Mouse (Mus musculus) R1 (cell line): ENCODE data around the gene F3.

Experiments used
- DNase-seq: peaks from one replicate; pipeline ENCODE4 v3.0.0-alpha.2; 2018; ENCODE audit warnings: low read depth, low spot score

The F3 gene

GRCm38 (mm10) chr3:121706087-121706486 is 17.2 kb upstream of the F3 start:
- no peak for DNase-seq

GRCm38 (mm10) chr3:121707106-121707505 is 16.2 kb upstream of the F3 start:
- no peak for DNase-seq

- DNase-seq = no peak
Measured at GRCm38 (mm10) chr3:121710894-121711531, 12.3 kb upstream of the F3 start.

GRCm38 (mm10) chr3:121712222-121712621 is 11.1 kb upstream of the F3 start:
- DNase-seq = no peak

GRCm38 (mm10) chr3:121713151-121713701 is 10.1 kb upstream of the F3 start:
- no peak for DNase-seq

GRCm38 (mm10) chr3:121713816-121714215 is 9.5 kb upstream of the F3 start:
- no peak for DNase-seq

- DNase-seq = no peak
Measured at GRCm38 (mm10) chr3:121714461-121714860, 8.9 kb upstream of the F3 start.

- DNase-seq = no peak
Measured at GRCm38 (mm10) chr3:121715336-121715735, 8.0 kb upstream of the F3 start.

GRCm38 (mm10) chr3:121715741-121716459 is 7.4 kb upstream of the F3 start:
- no peak for DNase-seq

- DNase-seq = no peak
Measured at GRCm38 (mm10) chr3:121716480-121716879, 6.9 kb upstream of the F3 start.

- DNase-seq = no peak
Measured at GRCm38 (mm10) chr3:121718679-121719078, 4.7 kb upstream of the F3 start.

- DNase-seq = no peak
Measured at GRCm38 (mm10) chr3:121719701-121720100, 3.6 kb upstream of the F3 start.

GRCm38 (mm10) chr3:121720801-121721690 is 2.3 kb upstream of the F3 start:
- peak; percentile 54 for DNase-seq

GRCm38 (mm10) chr3:121721691-121722070 is 1.7 kb upstream of the F3 start:
- no peak for DNase-seq

GRCm38 (mm10) chr3:121723968-121724524 is 709 bp downstream of the F3 start:
- DNase-seq = no peak

GRCm38 (mm10) chr3:121724553-121724952 is 1.2 kb downstream of the F3 start:
- no peak for DNase-seq

- no peak for DNase-seq
Measured at GRCm38 (mm10) chr3:121725651-121726050, 2.3 kb downstream of the F3 start.

GRCm38 (mm10) chr3:121729678-121730077 is 6.3 kb downstream of the F3 start:
- DNase-seq = no peak

GRCm38 (mm10) chr3:121735542-121735941 is 12.2 kb downstream of the F3 start:
- peak; percentile 73 for DNase-seq

- peak; percentile 85 for DNase-seq
Measured at GRCm38 (mm10) chr3:121736025-121736744, 12.8 kb downstream of the F3 start.

GRCm38 (mm10) chr3:121737453-121737852 is 14.1 kb downstream of the F3 start:
- peak; percentile 70 for DNase-seq
